Mouse (Mus musculus): ENCODE results near the gene Lcp1.

DNA sequence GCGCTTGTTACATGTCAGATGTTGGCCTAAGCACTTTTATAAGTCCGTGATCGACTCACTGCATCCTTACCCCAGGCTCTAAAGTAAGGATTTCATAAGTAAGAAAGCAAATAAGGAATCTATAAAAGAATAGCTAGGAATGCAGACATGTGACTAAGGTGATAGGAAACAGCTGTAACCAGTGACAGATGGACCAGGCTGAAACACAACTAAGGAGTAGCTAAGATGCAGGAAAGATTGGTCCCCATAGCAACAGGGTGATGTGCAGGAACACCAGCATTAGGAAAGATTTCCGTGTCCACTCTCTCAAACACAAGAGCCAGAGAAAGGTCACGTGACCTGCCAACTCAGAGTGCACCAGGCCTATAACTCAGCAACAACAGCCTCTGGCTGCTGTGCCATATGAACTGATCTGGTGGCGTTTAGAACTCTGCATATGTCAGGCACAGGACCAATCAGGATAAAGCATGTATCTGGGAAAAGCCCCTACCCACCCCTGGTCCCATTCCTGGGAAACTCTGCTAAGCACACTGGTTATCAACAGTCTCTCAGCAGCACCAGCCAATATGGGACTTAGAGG is 77.8 kb downstream of the Lcp1 start:
- TF ChIP-seq CTCF (IDR thresholded peaks at IDR 0.05; ENCODE audit: extremely low read depth, insufficient read depth, low read length) (no peak), POLR2A (IDR thresholded peaks at IDR 0.05; ENCODE audit: extremely low read depth, insufficient read depth, low read length) (no peak)

All from cortical plate, adult 2 months (tissue).